Mouse (Mus musculus) kidney, adult 2 months (tissue): ENCODE results near the gene Rtf2. TPM values are rescaled to one million over a fixed set of nuclear protein-coding genes. Genes with fewer than 3 reads are reported as not detected.

ENCODE experiments used
- DNase-seq: peaks from one replicate; pipeline ENCODE4 v3.0.0; 2021
- H3K27ac ChIP-seq: fragments of 200-500 bp; 2 replicates; pipeline ENCODE4 v1.5.1; 2012; ENCODE audit warnings: low read depth, low read length, control low read depth, inconsistent platforms; ENCODE audit not compliant: insufficient read depth
- H3K27me3 ChIP-seq: fragments of 200-500 bp; replicated peaks from 2 replicates; pipeline ENCODE4 v1.6.1; 2012; ENCODE audit warnings: mild to moderate bottlenecking, moderate library complexity, low read length, inconsistent platforms; ENCODE audit not compliant: control insufficient read depth, insufficient read depth
- H3K36me3 ChIP-seq: fragments of 200-500 bp; 2 replicates; pipeline ENCODE4 v1.6.1; 2012; ENCODE audit warnings: mild to moderate bottlenecking, moderate library complexity, low read length, inconsistent platforms; ENCODE audit not compliant: control insufficient read depth, insufficient read depth
- H3K4me1 ChIP-seq: fragments of 200-500 bp; 2 replicates; pipeline ENCODE4 v1.6.1; 2011; ENCODE audit warnings: low read length; ENCODE audit not compliant: control insufficient read depth, insufficient read depth
- H3K4me3 ChIP-seq: fragments of 200-500 bp; 2 replicates; pipeline ENCODE4 v1.5.1; 2011; ENCODE audit warnings: mild to moderate bottlenecking, low read depth, low read length, control low read depth; ENCODE audit not compliant: insufficient read depth
- CTCF ChIP-seq: fragments of 200-500 bp; conservative IDR thresholded peaks from 2 replicates; pipeline ENCODE4 v1.5.1; 2011; ENCODE audit warnings: low read depth, mild to moderate bottlenecking, control low read depth, low read length, moderate library complexity, mixed read lengths; ENCODE audit not compliant: insufficient read depth, insufficient read length
- POLR2A ChIP-seq: fragments of 200-500 bp; IDR thresholded peaks from one replicate; pipeline ENCODE4 v1.6.1; 2011; ENCODE audit warnings: low read depth, low read length, control low read depth
- WGBS: fragments of 180-500 bp; shearing (Covaris S2); methylation state at CpG from one replicate; pipeline ENCODE4 v1.1.7; 2018; 5-methylcytosine and 5-hydroxymethylcytosine counted together
- polyA plus RNA-seq: library from polyadenylated mRNA; depleted of rRNA; stranded (reverse); fragments of >200 nt; gene quantifications from 2 replicates; pipeline ENCODE4 v1.2.3, GENCODE M21; 2012

The Rtf2 gene
- polyA plus RNA-seq, 1 experiment: 39.9 TPM

GRCm38 (mm10) chr2:172483766-172484413, 43.5 kb downstream of the Rtf2 start:
- Histone ChIP-seq H3K4me1 (no peaks in the 10 kb centered on the region), H3K4me3 (no peak overlapping the region), H3K27me3 (no peaks in the 10 kb centered on the region), H3K27ac (no peak overlapping the region), H3K36me3 (no peaks in the 10 kb centered on the region)
- no peak for DNase-seq
- TF ChIP-seq POLR2A (no peak), CTCF (no peak)
- WGBS: 89% methylated on average over 14 of the region's 14 CpGs

DNA sequence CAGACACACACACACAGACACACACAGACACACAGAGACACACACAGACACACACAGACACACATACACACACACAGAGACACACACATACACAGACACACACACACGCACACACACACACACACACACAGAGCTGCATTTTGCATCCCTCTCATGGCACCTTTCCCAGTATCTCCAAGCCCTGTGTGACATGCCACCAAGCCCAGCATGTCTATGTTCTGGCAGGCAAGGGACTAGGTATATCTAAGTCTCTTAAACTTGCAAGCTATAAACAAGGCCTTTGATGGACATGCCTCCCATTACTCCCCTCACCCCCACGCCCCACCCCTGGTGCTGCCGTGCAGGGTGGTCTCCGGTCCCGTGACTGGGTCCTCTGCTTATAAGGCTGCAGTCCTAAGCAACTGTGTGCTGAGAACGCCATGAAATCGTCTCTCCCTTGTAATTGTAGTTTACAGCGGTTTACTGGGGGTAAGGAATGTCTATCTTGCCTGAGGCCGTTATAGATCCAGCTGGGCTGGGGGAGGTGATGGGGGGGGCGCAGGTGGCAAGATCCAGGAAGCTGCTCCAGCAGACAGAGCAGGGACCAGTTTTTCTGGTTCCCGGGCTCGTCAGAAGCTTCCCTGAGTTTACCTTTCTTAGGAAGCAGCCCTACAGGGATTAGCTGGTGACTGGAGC, 44.5 kb downstream of the Rtf2 start:
- H3K4me1 ChIP-seq: no peaks in the 10 kb centered on the region
- no peak for DNase-seq
- TF ChIP-seq CTCF (no peak), POLR2A (no peak)
- no peak overlapping the region for H3K27ac ChIP-seq
- no peaks in the 10 kb centered on the region for H3K36me3 ChIP-seq
- H3K27me3 ChIP-seq: no peaks in the 10 kb centered on the region
- 27% methylated on average over 12 of the region's 12 CpGs for WGBS
- H3K4me3 ChIP-seq: no peak overlapping the region

GRCm38 (mm10) chr2:172496736-172497345, 56.5 kb downstream of the Rtf2 start:
- no peaks in the 10 kb centered on the region for H3K36me3 ChIP-seq
- no peaks in the 10 kb centered on the region for H3K4me1 ChIP-seq
- H3K27ac ChIP-seq: no peak overlapping the region
- peak; percentile 44 for DNase-seq
- TF ChIP-seq CTCF: no peak
- TF ChIP-seq POLR2A: no peak
- H3K27me3 ChIP-seq: no peaks in the 10 kb centered on the region
- WGBS: 71% methylated on average over 8 of the region's 8 CpGs
- H3K4me3 ChIP-seq: no peak overlapping the region

DNA sequence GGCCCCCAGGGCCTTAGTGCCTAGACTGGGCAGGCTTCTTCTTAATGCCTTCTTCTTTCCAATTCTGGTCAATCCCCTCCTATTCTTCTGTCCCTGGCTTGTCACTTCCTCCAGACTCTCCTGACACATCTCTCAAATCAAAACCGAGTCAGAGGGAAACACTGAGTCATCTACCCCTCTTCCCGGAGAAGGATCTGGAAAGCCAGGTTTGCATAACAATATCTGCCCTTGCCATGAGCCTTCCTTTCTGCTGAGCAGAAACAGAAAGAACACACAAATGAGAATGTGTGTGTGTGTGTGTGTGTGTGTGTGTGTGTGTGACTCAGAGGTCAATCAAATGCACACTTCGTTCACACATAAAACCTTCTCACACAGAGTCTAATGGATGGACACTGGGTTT, 58.5 kb downstream of the Rtf2 start:
- TF ChIP-seq POLR2A (no peak), CTCF (no peak)

GRCm38 (mm10) chr2:172500752-172501316, 60.5 kb downstream of the Rtf2 start:
- TF ChIP-seq CTCF (no peak), POLR2A (no peak)
- Histone ChIP-seq H3K27me3 (no peaks in the 10 kb centered on the region), H3K27ac (no peak overlapping the region), H3K4me1 (no peaks in the 10 kb centered on the region), H3K36me3 (no peaks in the 10 kb centered on the region), H3K4me3 (no peak overlapping the region)
- no peak for DNase-seq
- 29% methylated on average over 7 of the region's 7 CpGs for WGBS

More for the DNA sequence above, 58.5 kb downstream of the Rtf2 start:
- Histone ChIP-seq H3K36me3 (no peaks in the 10 kb centered on the region), H3K27ac (no peak overlapping the region), H3K4me3 (no peak overlapping the region), H3K4me1 (no peaks in the 10 kb centered on the region), H3K27me3 (no peaks in the 10 kb centered on the region)
- no peak for DNase-seq
- WGBS: 60% methylated on average over 3 of the region's 3 CpGs

- H3K27me3 ChIP-seq: no peaks in the 10 kb centered on the region
- H3K27ac ChIP-seq: no peak overlapping the region
- no peak for DNase-seq
- H3K36me3 ChIP-seq: no peaks in the 10 kb centered on the region
- 5% methylated on average over 4 of the region's 4 CpGs for WGBS
- TF ChIP-seq POLR2A: no peak
- TF ChIP-seq CTCF: peak; percentile 84
- H3K4me1 ChIP-seq: no peaks in the 10 kb centered on the region
- H3K4me3 ChIP-seq: no peak overlapping the region
These were observed 61.0 kb downstream of the Rtf2 start for GRCm38 (mm10) chr2:172501341-172501740.

DNA sequence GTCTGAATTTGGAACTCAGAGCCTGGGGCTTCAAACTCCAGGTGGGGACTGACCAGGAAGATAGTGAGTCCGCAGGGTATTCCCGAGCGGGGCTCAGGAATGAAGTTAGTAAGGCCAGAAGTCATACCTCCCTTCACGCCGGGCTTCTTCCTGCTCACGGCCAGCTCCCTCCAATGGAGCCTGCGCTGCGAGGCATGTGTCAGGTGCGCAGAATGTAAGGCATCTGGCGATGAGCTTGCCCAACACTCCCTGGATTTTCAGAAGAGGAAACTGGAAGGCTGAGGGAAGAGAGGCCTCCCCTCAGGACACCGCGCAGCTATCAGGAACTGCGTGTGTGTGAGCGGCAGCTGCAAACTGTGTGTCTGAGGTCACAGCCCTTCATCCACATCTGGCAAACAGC, 61.8 kb downstream of the Rtf2 start:
- DNase-seq: no peak
- no peak overlapping the region for H3K4me3 ChIP-seq
- 76% methylated on average over 14 of the region's 14 CpGs for WGBS
- H3K4me1 ChIP-seq: no peaks in the 10 kb centered on the region
- TF ChIP-seq POLR2A: no peak
- no peak for TF ChIP-seq CTCF
- H3K36me3 ChIP-seq: no peaks in the 10 kb centered on the region
- H3K27ac ChIP-seq: no peak overlapping the region
- H3K27me3 ChIP-seq: no peaks in the 10 kb centered on the region
